Mouse (Mus musculus) kidney, embryonic 16.5 days (tissue): ENCODE measurements around the gene Lclat1. TPM values are rescaled to one million over a fixed set of nuclear protein-coding genes. Genes with fewer than 3 reads are reported as not detected.
A peak's percentile ranks its signal among the peaks of the same experiment; 100 is the strongest.

Experiments used
- ATAC-seq: fragments of 200-750 bp; cut with Nextera tagmentation; 2 replicates; pipeline ENCODE4 v1.8.0; 2017; ENCODE audit warnings: moderate TSS enrichment; ENCODE audit not compliant: low FRiP score, low TSS enrichment
- H3K27ac ChIP-seq: fragments of 300-500 bp; sonication (generic); 2 replicates; pipeline ENCODE4 v1.5.1; 2014; ENCODE audit warnings: low read length
- H3K27me3 ChIP-seq: fragments of 300-500 bp; sonication (generic); 2 replicates; pipeline ENCODE4 v1.6.1; 2014; ENCODE audit warnings: low read length, control low read depth, mixed read lengths; ENCODE audit not compliant: insufficient read depth
- H3K36me3 ChIP-seq: fragments of 300-500 bp; sonication (generic); 2 replicates; pipeline ENCODE4 v1.6.1; 2014; ENCODE audit warnings: low read length, control low read depth, mixed read lengths; ENCODE audit not compliant: insufficient read depth
- H3K4me1 ChIP-seq: fragments of 300-500 bp; sonication (generic); 2 replicates; pipeline ENCODE4 v1.6.1; 2014; ENCODE audit warnings: low read length, control low read depth, mixed read lengths; ENCODE audit not compliant: insufficient read depth
- H3K4me2 ChIP-seq: fragments of 300-500 bp; sonication (generic); replicated peaks from 2 replicates; pipeline ENCODE4 v1.6.1; 2014; ENCODE audit warnings: low read depth, low read length
- H3K4me3 ChIP-seq: fragments of 300-500 bp; sonication (generic); 2 replicates; pipeline ENCODE4 v1.5.1; 2014; ENCODE audit warnings: mild to moderate bottlenecking, low read length
- H3K9ac ChIP-seq: fragments of 300-500 bp; sonication (generic); replicated peaks from 2 replicates; pipeline ENCODE4 v1.6.1; 2014; ENCODE audit warnings: low read length
- H3K9me3 ChIP-seq: fragments of 300-500 bp; sonication (generic); 2 replicates; pipeline ENCODE4 v1.6.1; 2016; ENCODE audit warnings: low read length, control low read depth
- WGBS: fragments of 180-500 bp; shearing (Covaris S2); extraction: QIAGEN DNeasy Blood & Tissue Kit; methylation state at CpG from one replicate; pipeline ENCODE4 v1.1.7; 2014; 5-methylcytosine and 5-hydroxymethylcytosine counted together
- polyA plus RNA-seq: library from polyadenylated mRNA; unstranded; fragments of >200 nt; fragmentation: Nextera tagmentation; extraction: Ambion mirVana; gene quantifications from 2 replicates; pipeline ENCODE4 v1.2.1, GENCODE M21; 2015

Lclat1 gene
- polyA plus RNA-seq, 1 experiment from 2014 or later, result 16.9 TPM

GRCm38 (mm10) chr17:73243676-73244075, 135.9 kb downstream of the Lclat1 start:
- no peak overlapping the region for H3K4me2 ChIP-seq
- no peak for ATAC-seq
- H3K36me3 ChIP-seq, result peaks cover 6% of the 10 kb centered on the region; the same call in 1 of the 2 replicates
- no peak overlapping the region for H3K9ac ChIP-seq
- H3K4me3 ChIP-seq, result no peak overlapping the region
- 98% methylated on average over 6 of the region's 6 CpGs for WGBS
- H3K27me3 ChIP-seq, result no peaks in the 10 kb centered on the region
- no peaks in the 10 kb centered on the region for H3K9me3 ChIP-seq
- no peaks in the 10 kb centered on the region for H3K4me1 ChIP-seq
- no peak overlapping the region for H3K27ac ChIP-seq

GRCm38 (mm10) chr17:73244596-73244995, 136.8 kb downstream of the Lclat1 start:
- no peak overlapping the region for H3K9ac ChIP-seq
- H3K4me3 ChIP-seq, result no peak overlapping the region
- no peak overlapping the region for H3K27ac ChIP-seq
- no peaks in the 10 kb centered on the region for H3K27me3 ChIP-seq
- H3K4me2 ChIP-seq, result no peak overlapping the region
- no peaks in the 10 kb centered on the region for H3K4me1 ChIP-seq
- no peak for ATAC-seq
- H3K9me3 ChIP-seq, result no peaks in the 10 kb centered on the region
- H3K36me3 ChIP-seq, result peaks cover 6% of the 10 kb centered on the region; the same call in 1 of the 2 replicates
- 99% methylated on average over 3 of the region's 3 CpGs for WGBS

- no peak for ATAC-seq
- H3K4me1 ChIP-seq, result no peaks in the 10 kb centered on the region
- H3K9me3 ChIP-seq, result no peaks in the 10 kb centered on the region
- WGBS, result 66% methylated on average over 13 of the region's 13 CpGs
- no peak overlapping the region for H3K4me2 ChIP-seq
- H3K4me3 ChIP-seq, result no peak overlapping the region
- no peak overlapping the region for H3K27ac ChIP-seq
- H3K9ac ChIP-seq, result no peak overlapping the region
- H3K36me3 ChIP-seq, result peaks cover 6% of the 10 kb centered on the region; the same call in 1 of the 2 replicates
- no peaks in the 10 kb centered on the region for H3K27me3 ChIP-seq
These were observed 137.4 kb downstream of the Lclat1 start for GRCm38 (mm10) chr17:73245089-73245684.

- WGBS, result 65% methylated on average over 3 of the region's 3 CpGs
- H3K4me3 ChIP-seq, result no peak overlapping the region
- no peaks in the 10 kb centered on the region for H3K27me3 ChIP-seq
- peaks cover 2% of the 10 kb centered on the region; the same call in 1 of the 2 replicates for H3K4me1 ChIP-seq
- H3K9me3 ChIP-seq, result no peaks in the 10 kb centered on the region
- H3K9ac ChIP-seq, result no peak overlapping the region
- H3K27ac ChIP-seq, result no peak overlapping the region
- no peak for ATAC-seq
- peaks cover 6% of the 10 kb centered on the region; the same call in 1 of the 2 replicates for H3K36me3 ChIP-seq
- no peak overlapping the region for H3K4me2 ChIP-seq
These were observed 138.3 kb downstream of the Lclat1 start for GRCm38 (mm10) chr17:73246036-73246435.

- no peak overlapping the region for H3K4me2 ChIP-seq
- no peak overlapping the region for H3K4me3 ChIP-seq
- ATAC-seq, result no peak
- no peak overlapping the region for H3K27ac ChIP-seq
- H3K9me3 ChIP-seq, result no peaks in the 10 kb centered on the region
- no peak overlapping the region for H3K9ac ChIP-seq
- no peaks in the 10 kb centered on the region for H3K27me3 ChIP-seq
- peaks cover 6% of the 10 kb centered on the region; the same call in 1 of the 2 replicates for H3K36me3 ChIP-seq
- WGBS, result 94% methylated on average over 2 of the region's 2 CpGs
- H3K4me1 ChIP-seq, result peaks cover 5% of the 10 kb centered on the region; the same call in 1 of the 2 replicates
These were observed 139.1 kb downstream of the Lclat1 start for GRCm38 (mm10) chr17:73246926-73247325.

- H3K27ac ChIP-seq, result no peak overlapping the region
- 93% methylated on average over 14 of the region's 14 CpGs for WGBS
- H3K4me3 ChIP-seq, result no peak overlapping the region
- no peaks in the 10 kb centered on the region for H3K27me3 ChIP-seq
- H3K4me1 ChIP-seq, result peaks cover 5% of the 10 kb centered on the region; the same call in 1 of the 2 replicates
- ATAC-seq, result no peak
- no peaks in the 10 kb centered on the region for H3K9me3 ChIP-seq
- H3K9ac ChIP-seq, result no peak overlapping the region
- no peak overlapping the region for H3K4me2 ChIP-seq
- H3K36me3 ChIP-seq, result peaks cover 6% of the 10 kb centered on the region; the same call in 1 of the 2 replicates
These were observed 140.0 kb downstream of the Lclat1 start for GRCm38 (mm10) chr17:73247758-73248157.

- Histone ChIP-seq H3K27me3 (no peaks in the 10 kb centered on the region), H3K4me3 (no peak overlapping the region), H3K27ac (no peak overlapping the region), H3K9ac (no peak overlapping the region), H3K4me2 (no peak overlapping the region), H3K4me1 (peaks cover 5% of the 10 kb centered on the region; the same call in 1 of the 2 replicates), H3K36me3 (no peaks in the 10 kb centered on the region), H3K9me3 (no peaks in the 10 kb centered on the region)
- 81% methylated on average over 3 of the region's 3 CpGs for WGBS
- ATAC-seq, result no peak
These were observed 142.8 kb downstream of the Lclat1 start for GRCm38 (mm10) chr17:73250488-73251141.

GRCm38 (mm10) chr17:73251142-73251502, 143.3 kb downstream of the Lclat1 start:
- peak; percentile 46; the same call in 1 of the 2 replicates for ATAC-seq
- no peak overlapping the region for H3K4me2 ChIP-seq
- H3K4me3 ChIP-seq, result no peak overlapping the region
- H3K27ac ChIP-seq, result no peak overlapping the region
- H3K4me1 ChIP-seq, result peaks cover 5% of the 10 kb centered on the region; the same call in 1 of the 2 replicates
- 46% methylated on average over 8 of the region's 8 CpGs for WGBS
- no peaks in the 10 kb centered on the region for H3K27me3 ChIP-seq
- H3K9ac ChIP-seq, result no peak overlapping the region
- H3K9me3 ChIP-seq, result no peaks in the 10 kb centered on the region
- H3K36me3 ChIP-seq, result no peaks in the 10 kb centered on the region

- H3K9me3 ChIP-seq, result no peaks in the 10 kb centered on the region
- no peak overlapping the region for H3K27ac ChIP-seq
- H3K36me3 ChIP-seq, result no peaks in the 10 kb centered on the region
- no peaks in the 10 kb centered on the region for H3K27me3 ChIP-seq
- WGBS, result 56% methylated on average over 11 of the region's 11 CpGs
- H3K9ac ChIP-seq, result no peak overlapping the region
- no peak overlapping the region for H3K4me2 ChIP-seq
- H3K4me3 ChIP-seq, result no peak overlapping the region
- ATAC-seq, result no peak
- H3K4me1 ChIP-seq, result peaks cover 5% of the 10 kb centered on the region; the same call in 1 of the 2 replicates
These were observed 144.2 kb downstream of the Lclat1 start for GRCm38 (mm10) chr17:73251812-73252608.
